Mouse (Mus musculus): Measurements from ENCODE around the gene Snrpd3.

- TF ChIP-seq CTCF (IDR thresholded peaks at IDR 0.05; ENCODE audit: insufficient read depth, low read depth, low read length): no peak
- TF ChIP-seq POLR2A (IDR thresholded peaks at IDR 0.05; ENCODE audit: insufficient read depth, low read depth, low read length): no peak
Observed at GRCm38 (mm10) chr10:75531532-75532090, 14.3 kb downstream of the Snrpd3 start.
